Comparison of ENCODE assay signal across 9 mouse cellular contexts in the genomic region with DNA sequence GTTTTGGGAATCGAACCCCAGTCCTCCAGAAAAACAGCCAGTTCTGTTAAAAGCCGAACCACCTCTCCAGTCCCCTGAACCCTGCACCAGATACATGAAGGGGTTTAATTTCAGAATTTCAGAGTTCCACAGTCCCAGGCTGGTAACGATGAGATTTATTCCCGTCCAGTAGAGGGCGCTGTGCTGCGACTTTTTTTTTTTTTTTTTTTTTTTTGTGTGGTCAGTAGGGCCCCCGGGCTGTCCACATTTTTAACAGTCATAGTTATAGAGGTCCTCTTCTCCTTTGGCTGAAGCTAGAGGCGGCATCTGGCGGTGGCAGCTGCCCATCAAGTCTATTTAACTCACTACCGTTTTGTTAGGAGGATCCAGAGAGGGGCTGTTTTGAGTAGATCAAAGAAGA. TPM values are rescaled to one million over a fixed set of nuclear protein-coding genes. Genes with fewer than 3 reads are reported as not detected.
DNase-seq lines count a peak whose midpoint lies in the region; ATAC-seq and TF ChIP-seq lines count a peak whose summit lies in the region.
"Had no signal": no experiment of that assay in that cellular context is flagged by ENCODE, and none has a peak within 500 bp of the region (broad histone marks: within the 10 kb centered on the region; RNA-seq: fewer than 3 reads in every experiment).

No protein-coding gene starts in this region.

- DNase-seq in heart, adult 2 months = peak in 1 of 2 experiments; percentile 22
- DNase-seq in spleen, adult 2 months (ENCODE audit: low read depth in 1 of 2, low spot score in 2 of 2) = no peak
- no peak for DNase-seq in spleen, adult 18-20 months
- peak; percentile 60 for DNase-seq in retina, postnatal 1 day
- no peak for DNase-seq in left cerebral cortex, adult 11 months (ENCODE audit: low spot score)
- no peak for DNase-seq in frontal cortex, postnatal 36 days (ENCODE audit: low spot score in 2 of 2)

- intact Hi-C loops in heart, adult 2 months (cut with DNase I) = loop anchor here (2.0 kb wide), 1 partner anchor 35 kb away; no protein-coding TSS in a partner anchor

- ATAC-seq in heart, embryonic 12.5 days (ENCODE audit: insufficient number of reproducible peaks, low FRiP score) = no peak
- ATAC-seq in granulocyte monocyte progenitor cell, adult 5-6 weeks (replicated peaks; ENCODE audit: poor library complexity, severe bottlenecking) = peak; percentile 54
- ATAC-seq: midbrain, embryonic 15.5 days had no signal

- no peak for TF ChIP-seq EP300 in heart, adult 2 months (IDR thresholded peaks at IDR 0.05; ENCODE audit: insufficient read depth, low read depth, low read length)

- H3K27ac ChIP-seq in heart, adult 2 months = no peak overlapping the region
- H3K27ac ChIP-seq in heart, embryonic 12.5 days (ENCODE audit: poor library complexity, severe bottlenecking) = no peak overlapping the region
- H3K27ac ChIP-seq in spleen, adult 2 months (ENCODE audit: insufficient read depth, low read length) = no peak overlapping the region
- H3K27ac ChIP-seq: midbrain, embryonic 15.5 days had no signal

- H3K4me3 ChIP-seq in heart, adult 2 months = no peak overlapping the region
- no peak overlapping the region for H3K4me3 ChIP-seq in heart, embryonic 12.5 days
- no peak overlapping the region for H3K4me3 ChIP-seq in spleen, adult 2 months (ENCODE audit: extremely low read depth, insufficient read depth, insufficient read length)
- H3K4me3 ChIP-seq: midbrain, embryonic 15.5 days had no signal

- no peak for TF ChIP-seq POLR2A in heart, adult 2 months (IDR thresholded peaks at IDR 0.05; ENCODE audit: insufficient read depth, low read depth, low read length)
- no peak for TF ChIP-seq POLR2A in spleen, adult 2 months (IDR thresholded peaks at IDR 0.05; ENCODE audit: low read depth, low read length)

- H3K9me3 ChIP-seq in heart, embryonic 12.5 days (replicated peaks) = no peaks in the 10 kb centered on the region
- H3K9me3 ChIP-seq: midbrain, embryonic 15.5 days had no signal

- H3K9ac ChIP-seq in heart, adult 2 months (ENCODE audit: low read depth, low read length) = no peak overlapping the region
- no peak overlapping the region for H3K9ac ChIP-seq in heart, embryonic 12.5 days
- H3K9ac ChIP-seq: midbrain, embryonic 15.5 days had no signal

- no peaks in the 10 kb centered on the region for H3K79me2 ChIP-seq in heart, adult 2 months (replicated peaks; ENCODE audit: control insufficient read depth, insufficient read depth, low read length)

- no peaks in the 10 kb centered on the region for H3K36me3 ChIP-seq in heart, adult 2 months (ENCODE audit: control insufficient read depth, insufficient read depth, low read length)
- no peaks in the 10 kb centered on the region for H3K36me3 ChIP-seq in heart, embryonic 12.5 days
- no peaks in the 10 kb centered on the region for H3K36me3 ChIP-seq in spleen, adult 2 months (ENCODE audit: control insufficient read depth, insufficient read depth, low read length)
- H3K36me3 ChIP-seq: midbrain, embryonic 15.5 days had no signal

- WGBS in heart, adult 2 months = 23% methylated on average over 10 of the region's 10 CpGs
- WGBS in heart, embryonic 12.5 days = 11% methylated on average over 10 of the region's 10 CpGs
- 20% methylated on average over 10 of the region's 10 CpGs for WGBS in spleen, adult 2 months

- peak; percentile 75 for TF ChIP-seq CTCF in heart, adult 2 months (IDR thresholded peaks at IDR 0.05)
- peak; percentile 32; the same call in 1 of the 2 replicates for TF ChIP-seq CTCF in spleen, adult 2 months (IDR thresholded peaks at IDR 0.05; ENCODE audit: extremely low read depth, insufficient read depth, insufficient read length, insufficient replicate concordance)

- no peak overlapping the region for H3K4me2 ChIP-seq in heart, embryonic 12.5 days
- H3K4me2 ChIP-seq: midbrain, embryonic 15.5 days had no signal

- H3K4me1 ChIP-seq in heart, adult 2 months (ENCODE audit: control insufficient read depth, insufficient read depth, low read length) = peaks cover 4% of the 10 kb centered on the region
- H3K4me1 ChIP-seq in heart, embryonic 12.5 days (replicated peaks) = peaks cover 10% of the 10 kb centered on the region
- peaks cover 7% of the 10 kb centered on the region; the same call in 1 of the 2 replicates for H3K4me1 ChIP-seq in spleen, adult 2 months (ENCODE audit: control insufficient read depth, insufficient read depth, insufficient read length)
- H3K4me1 ChIP-seq: midbrain, embryonic 15.5 days had no signal

- no peaks in the 10 kb centered on the region for H3K27me3 ChIP-seq in heart, adult 2 months (ENCODE audit: control insufficient read depth, insufficient read depth, low read length)
- H3K27me3 ChIP-seq in heart, embryonic 12.5 days (replicated peaks) = no peaks in the 10 kb centered on the region
- no peaks in the 10 kb centered on the region for H3K27me3 ChIP-seq in spleen, adult 2 months (ENCODE audit: control insufficient read depth, insufficient read depth, low read length)
- H3K27me3 ChIP-seq: midbrain, embryonic 15.5 days had no signal

RNA-seq across cellular contexts. Expression of a gene that starts 37.1 kb away (rescaled TPM):
- total RNA-seq in heart, adult 2 months (2021) = 100 to 1,000 TPM in 1 of 2 experiments, 10 to 100 TPM in 1; 92.3 to 109 TPM
- polyA plus RNA-seq in heart, adult 2 months (2012; rRNA removed) = 23.1 and 59.6 TPM in 2 replicates
- polyA plus RNA-seq in heart, embryonic 12.5 days (2016; fragmentation: Nextera tagmentation; extraction: Ambion mirVana) = 1,861 and 1,891 TPM in 2 replicates
- 11.9 and 19.0 TPM in 2 replicates for polyA plus RNA-seq in spleen, adult 2 months (2012; rRNA removed)
- 1,589 and 1,765 TPM in 2 replicates for total RNA-seq in granulocyte monocyte progenitor cell, adult 5-6 weeks (2014; fragmentation: Nextera tagmentation)
- total RNA-seq in granulocyte monocyte progenitor cell, adult 5-6 weeks (2017) = 943 and 964 TPM in 2 replicates

RNA-seq across cellular contexts. Expression of a gene that starts 43.8 kb away (rescaled TPM):
- total RNA-seq in heart, adult 2 months (2021) = 1 to 10 TPM; 4.4 to 4.8 TPM
- 5.9 and 7.1 TPM in 2 replicates for polyA plus RNA-seq in heart, adult 2 months (2012; rRNA removed)
- polyA plus RNA-seq in heart, embryonic 12.5 days (2016; fragmentation: Nextera tagmentation; extraction: Ambion mirVana) = 21.7 and 23.5 TPM in 2 replicates
- polyA plus RNA-seq in spleen, adult 2 months (2012; rRNA removed) = 76.6 and 98.9 TPM in 2 replicates
- total RNA-seq in granulocyte monocyte progenitor cell, adult 5-6 weeks (2014; fragmentation: Nextera tagmentation) = 172 and 174 TPM in 2 replicates
- total RNA-seq in granulocyte monocyte progenitor cell, adult 5-6 weeks (2017) = 148 and 151 TPM in 2 replicates

Comparison
In these comparisons a context has a peak if more than half of its experiments do, and no peak if none do; other contexts are left out.
1. RNA of a gene that starts 37.1 kb away (polyA plus RNA-seq): 1,861 to 1,891 TPM in heart, embryonic 12.5 days; 23.1 to 59.6 TPM in heart, adult 2 months and 11.9 to 19.0 TPM in spleen, adult 2 months; every median in the first group is over 10 times any median in the second.